ENCODE assay signal across 18 mouse cellular contexts in the genomic region with DNA sequence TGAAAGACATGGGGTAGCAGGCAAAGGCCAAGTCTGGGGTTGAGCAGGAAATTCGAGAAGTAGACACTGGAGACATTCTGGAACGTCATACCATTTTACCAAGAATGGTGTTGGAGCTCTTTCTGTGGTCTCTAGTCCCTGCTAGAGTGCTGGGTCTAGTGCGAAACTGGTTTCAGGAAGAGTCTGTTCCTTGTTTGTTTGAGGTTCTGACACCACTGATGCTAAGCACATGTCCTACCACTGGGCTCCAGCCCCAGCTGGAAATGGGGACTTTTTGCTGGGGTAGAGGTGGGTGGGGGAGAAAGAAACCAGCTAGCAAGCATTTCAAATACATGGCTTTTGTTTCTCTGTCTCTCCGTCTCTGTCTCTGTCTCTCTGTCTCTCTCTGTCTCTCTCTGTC. TPM values are rescaled to one million over a fixed set of nuclear protein-coding genes. Genes with fewer than 3 reads are reported as not detected.
DNase-seq lines count a peak whose midpoint lies in the region; ATAC-seq lines count a peak whose summit lies in the region.
"Had no signal": no experiment of that assay in that cellular context is flagged by ENCODE, and none has a peak within 500 bp of the region (broad histone marks: within the 10 kb centered on the region; RNA-seq: fewer than 3 reads in every experiment).

No protein-coding gene starts in this region.

- DNase-seq in heart, postnatal 25 days (ENCODE audit: low spot score), result no peak
- DNase-seq in lung, postnatal 36 days, result peak; percentile 37
- DNase-seq in lung, postnatal 4 days, result no peak
- DNase-seq in testis, postnatal 14 days (ENCODE audit: low spot score), result no peak
- DNase-seq: cerebellum, adult 9-10 months; layer of hippocampus, postnatal 36 days; thymus, postnatal 14 days had no signal

- intact Hi-C loops in heart, postnatal 25 days (cut with DNase I), result no loop called here

- peak overlapping the region; percentile 66; the same call in 1 of the 2 replicates for H3K27ac ChIP-seq in heart, embryonic 15.5 days
- H3K27ac ChIP-seq in liver, embryonic 16.5 days (ENCODE audit: low read length), result peak overlapping the region; percentile 70
- peak overlapping the region; percentile 87; the same call in 1 of the 2 replicates for H3K27ac ChIP-seq in stomach, embryonic 16.5 days (ENCODE audit: low read length)
- H3K27ac ChIP-seq: embryonic facial prominence, embryonic 13.5 days had no signal

- no peak overlapping the region for H3K4me3 ChIP-seq in heart, embryonic 15.5 days
- no peak overlapping the region for H3K4me3 ChIP-seq in liver, embryonic 16.5 days (ENCODE audit: low read depth, low read length)
- H3K4me3 ChIP-seq in stomach, embryonic 16.5 days (replicated peaks; ENCODE audit: low read length), result no peak overlapping the region
- H3K4me3 ChIP-seq: embryonic facial prominence, embryonic 13.5 days; heart, embryonic 10.5 days; limb, embryonic 12.5 days had no signal

- no peaks in the 10 kb centered on the region for H3K9me3 ChIP-seq in heart, embryonic 15.5 days (replicated peaks)
- no peaks in the 10 kb centered on the region for H3K9me3 ChIP-seq in liver, embryonic 16.5 days (replicated peaks; ENCODE audit: control insufficient read depth, low read length)
- H3K9me3 ChIP-seq in stomach, embryonic 16.5 days (replicated peaks; ENCODE audit: control insufficient read depth, low read length), result no peaks in the 10 kb centered on the region
- H3K9me3 ChIP-seq: embryonic facial prominence, embryonic 13.5 days; heart, embryonic 10.5 days; limb, embryonic 12.5 days had no signal

- 89% methylated on average over 4 of the region's 4 CpGs for WGBS in heart, embryonic 15.5 days
- WGBS in liver, embryonic 16.5 days (ENCODE audit: insufficient replicate concordance), result 72% methylated on average over 4 of the region's 4 CpGs
- WGBS in stomach, embryonic 16.5 days, result 80% methylated on average over 4 of the region's 4 CpGs

- H3K27me3 ChIP-seq in heart, embryonic 15.5 days, result no peaks in the 10 kb centered on the region
- H3K27me3 ChIP-seq in liver, embryonic 16.5 days (ENCODE audit: control insufficient read depth, insufficient read depth, low read depth, low read length), result no peaks in the 10 kb centered on the region
- no peaks in the 10 kb centered on the region for H3K27me3 ChIP-seq in stomach, embryonic 16.5 days (ENCODE audit: control insufficient read depth, insufficient read depth, low read length)
- H3K27me3 ChIP-seq: embryonic facial prominence, embryonic 13.5 days; limb, embryonic 12.5 days had no signal

- H3K36me3 ChIP-seq in heart, embryonic 15.5 days, result no peaks in the 10 kb centered on the region
- no peaks in the 10 kb centered on the region for H3K36me3 ChIP-seq in liver, embryonic 16.5 days (ENCODE audit: control insufficient read depth, insufficient read depth)
- no peaks in the 10 kb centered on the region for H3K36me3 ChIP-seq in stomach, embryonic 16.5 days (ENCODE audit: control insufficient read depth, insufficient read depth, low read length)
- H3K36me3 ChIP-seq: embryonic facial prominence, embryonic 13.5 days; heart, embryonic 10.5 days; limb, embryonic 12.5 days had no signal

- no peak overlapping the region for H3K4me2 ChIP-seq in heart, embryonic 15.5 days
- H3K4me2 ChIP-seq in liver, embryonic 16.5 days (ENCODE audit: low read depth, low read length), result no peak overlapping the region
- H3K4me2 ChIP-seq in stomach, embryonic 16.5 days (ENCODE audit: low read depth, low read length), result no peak overlapping the region
- H3K4me2 ChIP-seq: embryonic facial prominence, embryonic 13.5 days; limb, embryonic 12.5 days had no signal

- no peak overlapping the region for H3K9ac ChIP-seq in heart, embryonic 15.5 days
- H3K9ac ChIP-seq in liver, embryonic 16.5 days (ENCODE audit: low read depth, low read length), result no peak overlapping the region
- no peak overlapping the region for H3K9ac ChIP-seq in stomach, embryonic 16.5 days (ENCODE audit: low read length)
- H3K9ac ChIP-seq: embryonic facial prominence, embryonic 13.5 days; limb, embryonic 12.5 days had no signal

- H3K4me1 ChIP-seq in heart, embryonic 15.5 days (replicated peaks), result peaks cover 23% of the 10 kb centered on the region
- H3K4me1 ChIP-seq in liver, embryonic 16.5 days (ENCODE audit: control insufficient read depth, low read depth, low read length), result peaks cover 19% of the 10 kb centered on the region
- peaks cover 8% of the 10 kb centered on the region for H3K4me1 ChIP-seq in stomach, embryonic 16.5 days (ENCODE audit: control insufficient read depth, insufficient read depth, low read length)

- ATAC-seq in heart, embryonic 15.5 days (replicated peaks; ENCODE audit: insufficient number of reproducible peaks, insufficient read depth, low FRiP score, low read depth), result no peak
- ATAC-seq in liver, embryonic 16.5 days (ENCODE audit: low read depth), result no peak
- ATAC-seq in stomach, embryonic 16.5 days (ENCODE audit: insufficient read depth, low FRiP score), result no peak
- no peak for ATAC-seq in megakaryocyte-erythroid progenitor cell, adult 5-6 weeks (replicated peaks; ENCODE audit: low FRiP score, low TSS enrichment, poor library complexity, severe bottlenecking)
- ATAC-seq: activated CD4-positive, CD25-positive, alpha-beta regulatory T cell, adult 4 months had no signal

RNA-seq across cellular contexts. Expression of a gene that starts 9.2 kb away (rescaled TPM):
- 91.4 and 94.8 TPM in 2 replicates for polyA plus RNA-seq in heart, embryonic 15.5 days (2015; fragmentation: Nextera tagmentation; extraction: Ambion mirVana)
- 100 to 1,000 TPM; 180 to 257 TPM for total RNA-seq in heart, postnatal 25 days (2021)
- 197 and 219 TPM in 2 replicates for polyA plus RNA-seq in liver, embryonic 16.5 days (2015; fragmentation: Nextera tagmentation; extraction: Ambion mirVana)
- 167 and 182 TPM in 2 replicates for polyA plus RNA-seq in stomach, embryonic 16.5 days (2015; fragmentation: Nextera tagmentation; extraction: Ambion mirVana)
- total RNA-seq in megakaryocyte-erythroid progenitor cell, adult 5-6 weeks (2014; fragmentation: Nextera tagmentation), result 31.8 and 41.0 TPM in 2 replicates
- total RNA-seq in megakaryocyte-erythroid progenitor cell, adult 5-6 weeks (2017), result 43.7 and 50.8 TPM in 2 replicates

RNA-seq across cellular contexts. Expression of a gene that starts 48.0 kb away (rescaled TPM):
- 0.15 and 0.20 TPM in 2 replicates for polyA plus RNA-seq in heart, embryonic 15.5 days (2015; fragmentation: Nextera tagmentation; extraction: Ambion mirVana)
- under 1 TPM; 0.14 to 0.26 TPM for total RNA-seq in heart, postnatal 25 days (2021)
- 0.20 and 0.46 TPM in 2 replicates for polyA plus RNA-seq in liver, embryonic 16.5 days (2015; fragmentation: Nextera tagmentation; extraction: Ambion mirVana)
- 0.09 TPM in 1 of 2 replicates, not detected in the other for polyA plus RNA-seq in stomach, embryonic 16.5 days (2015; fragmentation: Nextera tagmentation; extraction: Ambion mirVana)
- 0.12 and 1.8 TPM in 2 replicates for total RNA-seq in megakaryocyte-erythroid progenitor cell, adult 5-6 weeks (2014; fragmentation: Nextera tagmentation)
- not detected in 2 replicates for total RNA-seq in megakaryocyte-erythroid progenitor cell, adult 5-6 weeks (2017)
- polyA plus RNA-seq: activated CD4-positive, CD25-positive, alpha-beta regulatory T cell, adult 4 months; C2C12; forebrain, embryonic 11.5 days; limb, embryonic 12.5 days; neural tube, embryonic 11.5 days had no signal

RNA-seq across cellular contexts. Expression of a gene that starts 57.1 kb away (rescaled TPM):
- 0.28 and 0.53 TPM in 2 replicates for polyA plus RNA-seq in heart, embryonic 15.5 days (2015; fragmentation: Nextera tagmentation; extraction: Ambion mirVana)
- 1 to 10 TPM in 1 of 2 experiments, under 1 TPM in 1; 0.49 to 1.7 TPM for total RNA-seq in heart, postnatal 25 days (2021)
- polyA plus RNA-seq in liver, embryonic 16.5 days (2015; fragmentation: Nextera tagmentation; extraction: Ambion mirVana), result 0.19 and 0.47 TPM in 2 replicates
- 0.28 and 0.45 TPM in 2 replicates for polyA plus RNA-seq in stomach, embryonic 16.5 days (2015; fragmentation: Nextera tagmentation; extraction: Ambion mirVana)
- 39.9 and 47.6 TPM in 2 replicates for total RNA-seq in megakaryocyte-erythroid progenitor cell, adult 5-6 weeks (2014; fragmentation: Nextera tagmentation)
- total RNA-seq in megakaryocyte-erythroid progenitor cell, adult 5-6 weeks (2017), result 25.4 and 30.9 TPM in 2 replicates
- polyA plus RNA-seq: heart, embryonic 10.5 days; neural tube, embryonic 11.5 days had no signal
